Comparison of ENCODE assay signal across 8 mouse cellular contexts in the genomic region with DNA sequence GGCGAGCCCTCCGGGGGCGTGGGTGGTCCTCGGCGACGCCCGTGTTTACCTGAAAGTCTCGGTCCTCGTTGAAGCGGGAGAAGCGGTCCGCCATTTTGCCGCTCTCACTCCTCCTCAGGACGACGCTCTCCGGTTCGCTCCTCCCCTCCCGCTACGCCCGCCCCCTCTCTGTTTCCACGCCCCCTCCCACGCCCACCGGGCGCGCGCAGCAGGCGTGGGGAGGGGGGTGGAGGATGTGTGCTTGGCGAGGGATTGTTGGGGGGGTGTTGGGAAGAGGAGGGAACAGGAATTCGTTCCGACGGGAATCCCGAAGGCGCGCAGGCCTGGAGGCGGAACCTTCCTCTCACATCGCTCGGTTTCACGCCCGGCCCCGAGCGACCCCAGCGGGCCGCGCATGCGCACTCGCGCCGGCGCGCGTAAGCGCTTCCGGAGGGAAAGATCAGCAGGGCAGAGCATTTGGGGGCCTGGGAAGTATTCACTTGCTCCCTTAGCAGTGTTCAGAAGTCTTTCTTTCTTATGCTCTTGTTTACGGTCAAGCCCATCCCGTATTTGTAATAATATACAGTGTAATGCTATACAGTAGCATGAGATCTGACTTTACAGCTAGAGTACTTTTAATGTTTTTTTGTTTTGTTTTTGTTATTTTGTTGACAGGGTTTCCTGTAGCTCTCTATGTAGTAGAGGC. TPM values are rescaled to one million over a fixed set of nuclear protein-coding genes. Genes with fewer than 3 reads are reported as not detected.
DNase-seq lines count a peak whose midpoint lies in the region; ATAC-seq and TF ChIP-seq lines count a peak whose summit lies in the region.

Gene Gpatch8 (minus strand): TSS at position 362 of the 685 bp plus-strand sequence.

- H3K27ac ChIP-seq in ES-E14 (ENCODE audit: insufficient read depth, low read depth, low read length, poor library complexity, severe bottlenecking): peak within 1 kb of the TSS; percentile 69
- peak within 1 kb of the TSS; percentile 94 for H3K27ac ChIP-seq in forebrain, embryonic 15.5 days (replicated peaks)

- peak; percentile 96 for DNase-seq in ES-E14 (ENCODE audit: low read depth, low spot score)
- DNase-seq in cerebellum, adult 11-12 months: peak; percentile 97
- DNase-seq in heart, postnatal 25 days (ENCODE audit: low spot score): peak; percentile 95
- DNase-seq in layer of hippocampus, adult 18-20 months (ENCODE audit: low spot score in 2 of 2): peak; percentile 93 to 95
- peak; percentile 91 for DNase-seq in lung, adult 2 months
- peak; percentile 80 to 82 for DNase-seq in thymus, adult 18-20 months

- H3K9me3 ChIP-seq in ES-E14 (ENCODE audit: control insufficient read depth, insufficient read depth, low read depth, low read length): no peaks in the 10 kb centered on the region
- no peaks in the 10 kb centered on the region for H3K9me3 ChIP-seq in forebrain, embryonic 15.5 days

- no peaks in the 10 kb centered on the region for H3K27me3 ChIP-seq in forebrain, embryonic 15.5 days

- intact Hi-C loops in heart, postnatal 25 days (cut with DNase I): loop anchor here (5.0 kb wide), 1 partner anchor 69 kb away; no protein-coding TSS in a partner anchor

- H3K36me3 ChIP-seq in ES-E14 (ENCODE audit: control insufficient read depth, insufficient read depth, low read length, poor library complexity, severe bottlenecking): no peaks in the 10 kb centered on the region
- no peaks in the 10 kb centered on the region for H3K36me3 ChIP-seq in forebrain, embryonic 15.5 days

- WGBS in forebrain, embryonic 15.5 days: 0% methylated on average over 44 of the region's 55 CpGs
- under 1% methylated on average over 46 of the region's 55 CpGs for WGBS in lung, adult 2 months

- peak; percentile 96 for ATAC-seq in forebrain, embryonic 15.5 days (replicated peaks)
- peak; percentile 97 for ATAC-seq in neutrophil, adult 5-6 weeks (ENCODE audit: extremely low read depth, insufficient number of reproducible peaks, low FRiP score, poor library complexity, severe bottlenecking)

- peak within 1 kb of the TSS; percentile 76 for H3K4me2 ChIP-seq in forebrain, embryonic 15.5 days (replicated peaks)

- H3K9ac ChIP-seq in ES-E14 (ENCODE audit: insufficient read depth, low read depth, low read length, poor library complexity, severe bottlenecking): peak within 1 kb of the TSS; percentile 93
- H3K9ac ChIP-seq in forebrain, embryonic 15.5 days (replicated peaks): peak within 1 kb of the TSS; percentile 99

- peak within 1 kb of the TSS; percentile 84 to 86 for H3K4me3 ChIP-seq in ES-E14 (ENCODE audit: insufficient read depth in 1 of 2, low read depth in 1 of 2, low read length in 2 of 2, poor library complexity in 1 of 2, severe bottlenecking in 1 of 2)
- H3K4me3 ChIP-seq in forebrain, embryonic 15.5 days: peak within 1 kb of the TSS; percentile 98
- peak within 1 kb of the TSS; percentile 86 for H3K4me3 ChIP-seq in lung, adult 2 months (replicated peaks; ENCODE audit: extremely low read depth, low read depth, low read length)

- TF ChIP-seq CTCF in lung, adult 2 months (IDR thresholded peaks at IDR 0.05; ENCODE audit: insufficient read depth, low read length): no peak

- TF ChIP-seq POLR2A in lung, adult 2 months (IDR thresholded peaks at IDR 0.05; ENCODE audit: borderline replicate concordance, extremely low read depth, low read depth, low read length): peak; percentile 91; the same call in 1 of the 2 replicates

- in situ Hi-C loops in ES-E14 (cut with MboI; ENCODE audit: low sequenced_read_pairs in 2 of 2, unreplicated experiment in 2 of 2): no loop called here

- H3K4me1 ChIP-seq in ES-E14 (ENCODE audit: control insufficient read depth in 2 of 2, insufficient read depth in 2 of 2, low read length in 2 of 2, poor library complexity in 1 of 2): peaks cover 0 to 4% of the 10 kb centered on the region in 2 experiments; a peak in 1 of 4 replicates
- H3K4me1 ChIP-seq in forebrain, embryonic 15.5 days: peaks cover 36% of the 10 kb centered on the region
- H3K4me1 ChIP-seq in lung, adult 2 months (ENCODE audit: control insufficient read depth, insufficient read depth, low read length): peaks cover 8% of the 10 kb centered on the region

TF ChIP-seq in ES-E14, 5 proteins besides CTCF, POLR2A, EP300 and RAD21:
- TF ChIP-seq MAFK (IDR thresholded peaks at IDR 0.05; ENCODE audit: insufficient read depth, low read depth, low read length) (no peak), ZC3H11A (IDR thresholded peaks at IDR 0.05; ENCODE audit: borderline replicate concordance, low read depth, low read length) (no peak), HCFC1 (IDR thresholded peaks at IDR 0.05; ENCODE audit: borderline replicate concordance, insufficient read depth, low read length) (peak; percentile 87), CHD2 (IDR thresholded peaks at IDR 0.05; ENCODE audit: low read depth, low read length) (peak; percentile 76), ZNF384 (IDR thresholded peaks at IDR 0.05; ENCODE audit: low read depth, low read length) (no peak)

RNA-seq across cellular contexts. Expression of gene Gpatch8, which starts in this region (rescaled TPM):
- total RNA-seq in ES-E14 (2012; rRNA removed): 22.5 and 22.9 TPM in 2 replicates
- 77.6 and 80.8 TPM in 2 replicates for polyA plus RNA-seq in forebrain, embryonic 15.5 days (2015; fragmentation: Nextera tagmentation; extraction: Ambion mirVana)
- total RNA-seq in heart, postnatal 25 days (2021): 10 to 100 TPM; 19.3 to 23.2 TPM
- total RNA-seq in layer of hippocampus, adult 18-20 months (2021): 10 to 100 TPM; 47.5 to 48.8 TPM
- 15.0 and 17.3 TPM in 2 replicates for polyA plus RNA-seq in lung, adult 2 months (2012; rRNA removed)
- 52.8 and 56.9 TPM in 2 replicates for total RNA-seq in neutrophil, adult 5-6 weeks (2017)

Comparison
In these comparisons a context has a peak if more than half of its experiments do, and no peak if none do; other contexts are left out.
1. Peak in every context shown above with its lines: DNase-seq, ATAC-seq, H3K4me3 ChIP-seq and H3K27ac ChIP-seq.